Mouse (Mus musculus) G1E (cell line): Measurements from ENCODE around the gene Snai1. TPM values are rescaled to one million over a fixed set of nuclear protein-coding genes. Genes with fewer than 3 reads are reported as not detected.

Source experiments
- ATAC-seq: 2 replicates; pipeline ENCODE4 v1.8.0; 2016; ENCODE audit warnings: mild to moderate bottlenecking; ENCODE audit not compliant: insufficient number of reproducible peaks, poor library complexity, low FRiP score, severe bottlenecking; ENCODE audit errors: extremely low read depth
- DNase-seq: peaks from one replicate; pipeline ENCODE4 v3.0.0; 2012; ENCODE audit warnings: low spot score
- H3K27me3 ChIP-seq: 2 replicates; pipeline ENCODE4 v1.6.1; 2012; ENCODE audit warnings: mild to moderate bottlenecking, low read length, inconsistent platforms; ENCODE audit not compliant: insufficient read depth
- H3K36me3 ChIP-seq: replicated peaks from 2 replicates; pipeline ENCODE3; 2012; ENCODE audit warnings: mild to moderate bottlenecking, inconsistent platforms
- H3K4me1 ChIP-seq: 2 replicates; pipeline ENCODE4 v1.6.1; 2012; ENCODE audit warnings: low read depth, low read length, inconsistent platforms, mixed read lengths; ENCODE audit not compliant: insufficient read depth
- H3K4me3 ChIP-seq: 2 replicates; pipeline ENCODE4 v1.5.1; 2012; ENCODE audit warnings: low read depth, mild to moderate bottlenecking, inconsistent platforms, low read length, moderate library complexity, mixed read lengths
- H3K9me3 ChIP-seq: replicated peaks from 2 replicates; pipeline ENCODE4 v1.6.1; 2012; ENCODE audit warnings: inconsistent platforms
- CTCF ChIP-seq: IDR thresholded peaks from 2 replicates; pipeline ENCODE4 v1.5.1; 2012; ENCODE audit warnings: low read depth, low read length, inconsistent platforms, mixed read lengths
- GATA1 ChIP-seq: IDR thresholded peaks from 2 replicates; pipeline ENCODE4 v1.6.1; 2012; ENCODE audit warnings: borderline replicate concordance, low read length, inconsistent platforms, mixed read lengths
- GATA2 ChIP-seq: IDR thresholded peaks from 2 replicates; pipeline ENCODE4 v1.6.1; 2012; ENCODE audit warnings: low read depth, low read length, inconsistent platforms, borderline replicate concordance
- POLR2AphosphoS5 ChIP-seq: IDR thresholded peaks from 2 replicates; pipeline ENCODE4 v1.6.1; 2012; ENCODE audit warnings: low read depth, low read length, inconsistent platforms; ENCODE audit not compliant: insufficient replicate concordance
- TAL1 ChIP-seq: conservative IDR thresholded peaks from 2 replicates; pipeline ENCODE4 v1.6.1; 2012; ENCODE audit warnings: low read depth, low read length, inconsistent platforms, mixed read lengths
- polyA plus RNA-seq: library from polyadenylated mRNA; stranded (reverse); fragments of >175 nt; gene quantifications from 2 replicates; pipeline ENCODE4 v1.2.3, GENCODE M21; 2012
- total RNA-seq, 2 experiments: library from RNA; stranded (forward) in 1 of 2; stranded (reverse) in 1 of 2; fragments of 200-1000 nt in 1 of 2; fragments of >200 nt in 1 of 2; fragmentation: Nextera tagmentation in 1 of 2; gene quantifications; 2 replicates each; pipeline ENCODE4 v1.2.3; 2014 to 2017

The Snai1 gene
- not detected in 2 replicates for total RNA-seq (2014; fragmentation: Nextera tagmentation)
- total RNA-seq (2017): not detected in 2 replicates
- polyA plus RNA-seq: not detected in 2 replicates

DNA sequence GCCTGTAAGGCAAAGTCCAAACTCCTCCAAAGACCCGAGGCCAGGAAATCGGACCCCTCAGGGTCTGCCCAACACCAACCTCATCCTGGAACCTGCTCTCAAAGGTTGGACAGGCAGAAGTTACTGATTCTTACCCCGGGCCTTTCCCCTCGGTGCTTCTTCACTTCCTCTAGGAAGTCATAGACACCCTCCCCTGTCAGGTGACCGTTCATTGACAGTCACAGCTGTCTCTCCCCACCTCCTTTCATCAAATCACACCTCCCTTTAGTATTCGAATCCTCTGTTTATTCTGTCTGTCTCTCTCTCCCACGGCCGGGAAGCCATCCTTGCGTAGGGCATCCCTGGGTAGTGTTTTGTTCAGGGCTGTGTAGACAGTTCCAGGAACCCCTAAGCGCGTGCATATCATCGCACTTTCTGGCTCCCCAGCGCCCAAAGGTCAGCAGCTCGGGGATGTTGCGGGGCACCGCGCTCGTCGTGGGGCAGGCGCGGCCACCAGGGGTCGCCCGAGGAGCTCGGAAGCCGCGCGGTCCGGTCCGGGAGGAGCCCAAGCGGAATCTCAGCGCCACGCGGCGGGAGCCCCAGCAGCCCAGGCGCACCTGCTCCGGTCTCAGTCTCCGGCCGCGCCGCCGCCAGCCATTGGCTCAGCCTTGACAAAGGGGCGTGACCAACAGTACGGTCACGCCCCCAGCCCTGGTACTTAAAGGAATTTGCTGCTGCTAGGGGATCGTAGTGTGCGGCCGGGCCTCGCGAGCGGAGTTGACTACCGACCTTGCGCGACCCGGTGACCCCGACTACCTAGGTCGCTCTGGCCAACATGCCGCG lies at the start of gene Snai1:
TSS of gene Snai1 (plus strand) at position 720 of the 822 bp plus-strand sequence.
- Histone ChIP-seq H3K36me3 (no peaks in the 10 kb centered on the region), H3K4me1 (peaks cover 7% of the 10 kb centered on the region; the same call in 1 of the 2 replicates), H3K4me3 (peak within 1 kb of the TSS; percentile 37; the same call in 1 of the 2 replicates), H3K9me3 (no peaks in the 10 kb centered on the region), H3K27me3 (peaks cover 49% of the 10 kb centered on the region)
- no peak for TF ChIP-seq TAL1
- TF ChIP-seq CTCF: peak; percentile 30; the same call in 1 of the 2 replicates
- TF ChIP-seq POLR2AphosphoS5: no peak
- TF ChIP-seq GATA2: no peak
- ATAC-seq (no peak), DNase-seq (peak; percentile 57)

DNA sequence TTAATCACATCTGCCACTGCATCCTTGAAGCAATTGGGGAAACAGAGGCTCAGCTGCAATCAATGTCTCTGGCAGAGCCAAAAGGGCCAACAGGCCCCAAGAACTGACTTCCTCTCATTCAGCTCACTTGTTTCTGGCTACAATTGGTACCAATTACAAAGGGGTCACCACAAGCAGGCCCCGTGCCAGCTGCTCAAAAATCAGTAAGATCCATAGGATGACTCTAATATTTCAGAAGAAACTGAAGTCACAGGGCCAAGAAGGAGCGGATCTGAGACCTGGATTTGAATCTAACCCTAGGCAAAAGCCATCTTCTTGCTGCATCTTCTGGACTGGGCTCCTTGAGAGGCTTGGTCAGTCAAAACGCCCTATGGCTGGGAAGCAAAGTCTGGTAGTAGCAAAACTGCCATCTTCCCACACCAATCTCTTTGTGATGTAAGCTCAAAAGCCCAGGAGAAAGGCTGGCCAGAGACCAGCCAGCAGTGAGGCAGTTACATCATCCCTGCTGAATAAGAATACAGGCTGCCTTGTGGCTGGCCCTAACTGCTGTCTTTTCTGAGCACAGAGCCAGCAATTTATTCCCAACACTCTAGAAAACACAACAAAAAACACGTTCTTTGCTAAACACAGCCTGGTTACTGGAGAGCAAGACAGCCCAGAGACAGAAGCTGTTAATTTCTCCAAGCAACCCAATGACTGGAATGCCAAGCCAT lies 47.0 kb upstream of the Snai1 start:
- Histone ChIP-seq H3K9me3 (no peaks in the 10 kb centered on the region), H3K4me3 (peak overlapping the region; percentile 98; the same call in 1 of the 2 replicates), H3K27me3 (no peaks in the 10 kb centered on the region), H3K4me1 (peaks cover 54% of the 10 kb centered on the region), H3K36me3 (peaks cover 58% of the 10 kb centered on the region)
- no peak for DNase-seq
- TF ChIP-seq TAL1 (no peak), GATA2 (no peak), POLR2AphosphoS5 (no peak), CTCF (no peak)
- ATAC-seq: no peak

DNA sequence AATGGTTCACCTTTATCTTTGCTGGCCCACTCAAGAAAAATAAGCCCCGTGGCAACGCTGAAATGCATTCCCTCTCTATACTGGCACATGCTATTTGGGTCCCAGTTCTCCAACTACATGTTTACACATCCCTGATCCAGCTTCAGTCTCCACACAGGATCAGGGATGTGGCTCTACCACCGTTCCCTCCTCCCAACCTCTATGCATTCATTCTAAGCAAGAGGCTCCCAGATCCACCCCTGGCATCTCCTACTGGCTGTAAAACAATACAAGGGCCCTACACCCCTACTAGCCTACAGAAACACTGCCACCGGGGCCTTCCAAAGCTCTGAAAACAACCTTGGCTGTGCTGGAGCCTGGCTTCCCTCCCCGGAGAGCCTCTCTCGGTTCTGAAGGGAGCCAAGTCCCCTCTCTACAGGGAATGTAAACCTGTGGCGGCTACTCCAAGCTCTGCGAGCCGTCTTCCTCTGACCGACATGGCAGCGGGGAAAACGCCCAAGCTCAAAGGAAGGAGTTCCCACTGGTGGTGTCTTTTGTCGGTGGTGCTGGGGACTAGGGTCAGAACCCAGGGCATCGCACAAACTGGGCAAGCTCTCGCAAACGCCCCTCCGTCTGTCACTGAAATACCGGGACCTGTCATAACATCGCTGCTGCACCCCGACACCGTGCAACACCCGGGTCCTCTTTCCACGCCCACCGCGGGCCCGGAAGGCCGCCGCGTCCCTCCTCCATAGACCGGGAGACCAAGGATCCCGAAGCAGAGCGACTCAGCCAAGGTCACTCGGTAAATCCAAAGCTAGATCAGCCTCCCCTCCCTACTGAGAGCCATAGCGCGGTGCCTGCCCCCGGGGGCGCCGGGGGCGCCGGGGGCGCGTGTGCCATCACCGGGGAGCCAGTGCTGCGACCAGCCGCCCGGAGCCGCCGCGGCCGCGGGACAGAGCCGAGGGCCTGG lies 46.0 kb upstream of the Snai1 start, which contains the start of gene Rnf114:
TSS of gene Rnf114 (plus strand) at position 889 of the 952 bp plus-strand sequence.
- peak within 1 kb of the TSS; percentile 98 for H3K4me3 ChIP-seq
- peaks cover 58% of the 10 kb centered on the region for H3K36me3 ChIP-seq
- H3K4me1 ChIP-seq: peaks cover 44% of the 10 kb centered on the region
- DNase-seq (peak; percentile 78), ATAC-seq (no peak)
- H3K27me3 ChIP-seq: no peaks in the 10 kb centered on the region
- TF ChIP-seq GATA2 (no peak), TAL1 (no peak), POLR2AphosphoS5 (no peak), CTCF (no peak), GATA1 (no peak)
- no peaks in the 10 kb centered on the region for H3K9me3 ChIP-seq

DNA sequence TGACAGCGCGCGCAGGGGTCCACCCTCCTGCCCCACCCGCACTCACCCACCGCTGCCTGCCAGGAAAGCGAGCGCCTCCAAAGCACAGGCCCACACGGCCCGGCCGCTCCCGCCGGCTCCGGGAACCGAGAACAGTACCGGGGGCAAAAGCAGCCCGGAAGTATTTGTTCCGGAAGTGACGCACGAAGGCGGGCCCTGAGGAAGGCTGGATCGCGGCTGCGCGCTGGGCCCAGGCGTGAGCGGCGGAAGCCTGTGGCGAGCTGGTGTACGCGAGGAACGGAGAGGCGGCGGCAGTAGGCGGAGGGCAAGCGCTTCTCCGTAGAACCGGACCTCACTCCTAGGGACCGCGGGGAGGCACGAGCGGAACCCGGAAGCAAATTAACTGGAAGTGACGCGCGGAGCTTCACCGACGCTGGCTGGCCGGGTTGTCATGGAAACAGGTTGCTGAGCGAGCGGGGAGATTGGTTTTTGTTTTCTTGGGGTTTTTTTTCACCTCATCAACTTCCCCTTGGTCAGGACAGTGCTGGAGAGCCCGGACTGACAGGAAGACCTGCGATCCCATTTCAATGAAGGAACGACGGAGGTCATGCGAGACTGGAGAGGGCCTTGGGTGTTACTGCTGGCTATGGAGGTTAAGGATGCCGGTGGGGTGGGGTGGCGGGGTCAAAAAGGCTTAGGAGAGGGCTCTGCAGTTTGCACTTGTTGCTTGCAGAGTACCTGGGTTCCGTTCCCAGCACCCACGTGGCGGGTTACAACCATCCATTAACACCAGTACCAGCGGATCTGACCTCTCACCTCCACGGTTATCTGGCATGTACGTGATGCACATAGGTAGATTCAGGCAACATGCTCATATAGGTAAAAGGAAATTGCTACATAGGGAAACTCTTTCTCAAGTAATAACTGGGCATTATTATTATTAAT lies 45.0 kb upstream of the Snai1 start, which contains the start of gene Spata2:
TSS of gene Spata2 (minus strand) at position 175 of the 924 bp plus-strand sequence.
- Histone ChIP-seq H3K36me3 (peaks cover 51% of the 10 kb centered on the region), H3K4me3 (peak within 1 kb of the TSS; percentile 98), H3K27me3 (no peaks in the 10 kb centered on the region), H3K9me3 (no peaks in the 10 kb centered on the region), H3K4me1 (peaks cover 37% of the 10 kb centered on the region)
- TF ChIP-seq GATA2 (no peak), CTCF (no peak)
- peak; percentile 68 for ATAC-seq
- DNase-seq: peak; percentile 90

DNA sequence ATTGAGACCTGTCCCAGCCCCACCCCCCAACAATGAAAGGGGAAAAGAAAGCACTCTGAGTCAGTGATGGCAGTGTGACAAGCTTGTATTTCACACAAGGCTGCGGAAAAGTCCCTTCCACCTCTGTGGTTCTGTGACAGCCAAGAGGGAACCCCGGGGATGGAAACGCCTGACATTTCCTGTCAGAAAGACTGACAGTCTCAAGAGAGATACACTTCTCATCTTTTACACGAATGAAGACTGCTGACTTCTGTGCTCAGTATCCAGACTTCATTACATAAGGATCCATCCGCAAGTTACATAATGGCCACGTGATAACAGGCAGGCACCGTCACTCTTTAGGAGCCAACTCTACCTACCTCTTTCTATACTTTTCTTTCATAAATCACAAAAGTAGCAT lies 41.6 kb upstream of the Snai1 start:
- ATAC-seq: no peak
- DNase-seq: no peak
- Histone ChIP-seq H3K4me1 (peaks cover 26% of the 10 kb centered on the region), H3K9me3 (no peaks in the 10 kb centered on the region), H3K27me3 (no peaks in the 10 kb centered on the region), H3K4me3 (no peak overlapping the region), H3K36me3 (peaks cover 29% of the 10 kb centered on the region)
- TF ChIP-seq CTCF (no peak), GATA2 (no peak), GATA1 (no peak), POLR2AphosphoS5 (no peak), TAL1 (no peak)
